ENCODE assay signal across 12 mouse cellular contexts in genomic region chr2:33203284-33203683, GRCm38 (mm10). TPM values are rescaled to one million over a fixed set of nuclear protein-coding genes. Genes with fewer than 3 reads are reported as not detected.
DNase-seq lines count a peak whose midpoint lies in the region; ATAC-seq lines count a peak whose summit lies in the region.
"Had no signal": no experiment of that assay in that cellular context is flagged by ENCODE, and none has a peak within 500 bp of the region (broad histone marks: within the 10 kb centered on the region; RNA-seq: fewer than 3 reads in every experiment).

No protein-coding gene starts in this region.

- no peak overlapping the region for H3K4me2 ChIP-seq in forebrain, embryonic 14.5 days (ENCODE audit: low read length)
- H3K4me2 ChIP-seq in forebrain, embryonic 15.5 days (replicated peaks), result no peak overlapping the region
- H3K4me2 ChIP-seq in embryonic facial prominence, embryonic 15.5 days (replicated peaks), result no peak overlapping the region
- H3K4me2 ChIP-seq: liver, embryonic 15.5 days had no signal

- no peaks in the 10 kb centered on the region for H3K79me2 ChIP-seq in macrophage (ENCODE audit: inconsistent target)

- 0 out of 2 replicates have a peak, but pooled peaks cover 2% of the 10 kb centered on the region for H3K36me3 ChIP-seq in forebrain, embryonic 14.5 days (ENCODE audit: control insufficient read depth, insufficient read depth, low read length)
- H3K36me3 ChIP-seq in forebrain, embryonic 15.5 days, result no peaks in the 10 kb centered on the region
- no peaks in the 10 kb centered on the region for H3K36me3 ChIP-seq in embryonic facial prominence, embryonic 15.5 days
- no peaks in the 10 kb centered on the region for H3K36me3 ChIP-seq in macrophage (ENCODE audit: inconsistent target)
- H3K36me3 ChIP-seq: liver, embryonic 15.5 days had no signal

- H3K9me3 ChIP-seq in forebrain, embryonic 14.5 days (replicated peaks; ENCODE audit: control insufficient read depth, low read length), result no peaks in the 10 kb centered on the region
- H3K9me3 ChIP-seq in forebrain, embryonic 15.5 days, result no peaks in the 10 kb centered on the region
- no peaks in the 10 kb centered on the region for H3K9me3 ChIP-seq in embryonic facial prominence, embryonic 15.5 days (replicated peaks)
- H3K9me3 ChIP-seq: liver, embryonic 15.5 days had no signal

- no peak for ATAC-seq in forebrain, embryonic 14.5 days
- ATAC-seq in forebrain, embryonic 15.5 days (replicated peaks), result no peak
- ATAC-seq in embryonic facial prominence, embryonic 15.5 days (ENCODE audit: insufficient number of reproducible peaks, low FRiP score, low TSS enrichment, low read depth), result peak; percentile 40; the same call in 1 of the 2 replicates
- ATAC-seq: CD4-positive, CD25-positive, alpha-beta regulatory T cell, adult 4 months had no signal

- DNase-seq in forebrain, embryonic 14.5 days (ENCODE audit: low spot score), result peak; percentile 32
- peak; percentile 86 for DNase-seq in 3134 (ENCODE audit: extremely low read depth, insufficient read length, low spot score)
- no peak for DNase-seq in frontal cortex, adult 2 months (ENCODE audit: extremely low spot score in 1 of 2, low spot score in 1 of 2)
- DNase-seq in cerebellum, postnatal 4 days (ENCODE audit: low spot score in 2 of 2), result no peak
- DNase-seq in right cerebral cortex, postnatal 10 days (ENCODE audit: low spot score in 2 of 2), result no peak
- DNase-seq: adrenal gland, postnatal 10 days; thymus, postnatal 14 days had no signal

- H3K9ac ChIP-seq in forebrain, embryonic 14.5 days (ENCODE audit: low read length), result no peak overlapping the region
- no peak overlapping the region for H3K9ac ChIP-seq in forebrain, embryonic 15.5 days (replicated peaks)
- no peak overlapping the region for H3K9ac ChIP-seq in embryonic facial prominence, embryonic 15.5 days
- H3K9ac ChIP-seq: liver, embryonic 15.5 days had no signal

- no peak overlapping the region for H3K27ac ChIP-seq in forebrain, embryonic 14.5 days (ENCODE audit: low read depth, low read length)
- H3K27ac ChIP-seq in forebrain, embryonic 15.5 days (replicated peaks), result no peak overlapping the region; the same call in 1 of the 2 replicates
- H3K27ac ChIP-seq in embryonic facial prominence, embryonic 15.5 days (replicated peaks), result no peak overlapping the region
- H3K27ac ChIP-seq in macrophage, result peak overlapping the region; percentile 83
- H3K27ac ChIP-seq: liver, embryonic 15.5 days had no signal

- no peaks in the 10 kb centered on the region for H3K27me3 ChIP-seq in forebrain, embryonic 14.5 days (replicated peaks; ENCODE audit: control insufficient read depth, insufficient read depth, low read length)
- no peaks in the 10 kb centered on the region for H3K27me3 ChIP-seq in forebrain, embryonic 15.5 days
- H3K27me3 ChIP-seq in embryonic facial prominence, embryonic 15.5 days, result no peaks in the 10 kb centered on the region
- H3K27me3 ChIP-seq: liver, embryonic 15.5 days had no signal

- WGBS in forebrain, embryonic 14.5 days, result 43% methylated on average over 6 of the region's 6 CpGs
- WGBS in forebrain, embryonic 15.5 days, result 44% methylated on average over 6 of the region's 6 CpGs
- 35% methylated on average over 6 of the region's 6 CpGs for WGBS in embryonic facial prominence, embryonic 15.5 days
- 23% methylated on average over 6 of the region's 6 CpGs for WGBS in macrophage (ENCODE audit: missing documents)

- no peak overlapping the region for H3K4me3 ChIP-seq in forebrain, embryonic 14.5 days (ENCODE audit: low read depth, low read length)
- no peak overlapping the region for H3K4me3 ChIP-seq in forebrain, embryonic 15.5 days
- no peak overlapping the region for H3K4me3 ChIP-seq in embryonic facial prominence, embryonic 15.5 days (replicated peaks)
- H3K4me3 ChIP-seq in macrophage (ENCODE audit: inconsistent target), result no peak overlapping the region
- H3K4me3 ChIP-seq: liver, embryonic 15.5 days had no signal

- peaks cover 8% of the 10 kb centered on the region for H3K4me1 ChIP-seq in forebrain, embryonic 14.5 days (ENCODE audit: control insufficient read depth, insufficient read depth, low read length)
- H3K4me1 ChIP-seq in forebrain, embryonic 15.5 days, result peaks cover 26% of the 10 kb centered on the region
- H3K4me1 ChIP-seq in embryonic facial prominence, embryonic 15.5 days, result peaks cover 27% of the 10 kb centered on the region

RNA-seq across cellular contexts. Expression of gene Angptl2, which starts 12.6 kb away (rescaled TPM):
- polyA plus RNA-seq in forebrain, embryonic 14.5 days (2014; fragmentation: Nextera tagmentation; extraction: Ambion mirVana), result 8.0 and 12.0 TPM in 2 replicates
- polyA plus RNA-seq in forebrain, embryonic 15.5 days (2015; fragmentation: Nextera tagmentation; extraction: Ambion mirVana), result 10.0 and 10.8 TPM in 2 replicates
- 59.2 and 62.1 TPM in 2 replicates for polyA plus RNA-seq in embryonic facial prominence, embryonic 15.5 days (2015; fragmentation: Nextera tagmentation; extraction: Ambion mirVana)
- 10 to 100 TPM in 6 of 26 experiments, 1 to 10 TPM in 14, under 1 TPM in 5, not detected in 1; 0.49 to 44.1 (median 3.7) TPM for total RNA-seq in macrophage (2018; cell fraction: chromatin; rRNA removed)
- 10 to 100 TPM in 13 of 26 experiments, 1 to 10 TPM in 13; 1.9 to 36.8 (median 12.2) TPM for total RNA-seq in macrophage (2018; cell fraction: cytosol; rRNA removed)
- 10 to 100 TPM in 12 of 26 experiments, 1 to 10 TPM in 14; 2.5 to 46.6 (median 8.3) TPM for total RNA-seq in macrophage (2018; cell fraction: nucleus; rRNA removed)
- polyA plus RNA-seq in macrophage (2018), result 12.4 to 25.8 TPM (median 25.7 TPM) in 3 replicates
- 4.6 and 7.2 TPM in 2 replicates for polyA plus RNA-seq in frontal cortex, adult 2 months (2012; rRNA removed)

Comparison
In these comparisons a context has a peak if more than half of its experiments do, and no peak if none do; other contexts are left out.
1. DNase-seq: peak in forebrain, embryonic 14.5 days (single experiment) and 3134 (single experiment); none in frontal cortex, adult 2 months (0 of 2), cerebellum, postnatal 4 days (0 of 2) and right cerebral cortex, postnatal 10 days (0 of 2).